Mouse (Mus musculus) megakaryocyte-erythroid progenitor cell, adult 5-6 weeks (primary cell): ENCODE measurements around the gene Slc9a5. TPM values are rescaled to one million over a fixed set of nuclear protein-coding genes. Genes with fewer than 3 reads are reported as not detected.

ENCODE experiments used
- ATAC-seq: replicated peaks from 2 replicates; pipeline ENCODE4 v1.8.0; 2016; ENCODE audit warnings: mild to moderate bottlenecking, inconsistent platforms; ENCODE audit not compliant: severe bottlenecking, poor library complexity, low FRiP score, low TSS enrichment
- total RNA-seq, 2 experiments: library from RNA; stranded (forward) in 1 of 2; stranded (reverse) in 1 of 2; fragments of 200-1000, 215-1000 nt in 1 of 2; fragments of >200 nt in 1 of 2; fragmentation: Nextera tagmentation in 1 of 2; gene quantifications; 2 replicates each; pipeline ENCODE4 v1.2.3; 2014 to 2017

The Slc9a5 gene
- total RNA-seq (2014; fragmentation: Nextera tagmentation), result 0.22 TPM in 1 of 2 replicates, not detected in the other
- total RNA-seq (2017), result 0.04 TPM in 1 of 2 replicates, not detected in the other

- no peak for ATAC-seq
Measured at GRCm38 (mm10) chr8:105348450-105349095, at the start of gene Slc9a5. Slc9a5 (plus strand) TSS chr8:105348843.

GRCm38 (mm10) chr8:105299962-105300361 lies 48.7 kb upstream of the Slc9a5 start:
- peak; percentile 74 for ATAC-seq

DNA sequence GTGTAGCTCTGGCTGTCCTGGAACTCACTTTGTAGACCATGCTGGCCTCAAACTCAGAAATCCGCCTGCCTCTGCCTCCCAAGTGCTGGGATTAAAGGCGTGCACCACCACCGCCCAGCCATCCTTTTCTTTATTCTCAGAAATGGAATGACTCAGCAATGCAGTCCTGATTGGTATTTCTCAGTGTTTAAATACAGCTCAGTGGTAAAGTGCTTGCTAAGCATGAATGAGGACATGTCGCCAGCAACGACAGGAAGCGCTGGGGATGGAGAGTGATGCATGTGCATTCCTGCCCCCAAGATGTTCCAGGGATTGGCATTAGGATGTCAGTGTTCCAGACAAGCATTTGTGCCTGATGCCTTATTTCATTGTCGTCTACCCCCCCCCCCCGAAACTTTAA lies 45.2 kb upstream of the Slc9a5 start:
- ATAC-seq, result no peak

DNA sequence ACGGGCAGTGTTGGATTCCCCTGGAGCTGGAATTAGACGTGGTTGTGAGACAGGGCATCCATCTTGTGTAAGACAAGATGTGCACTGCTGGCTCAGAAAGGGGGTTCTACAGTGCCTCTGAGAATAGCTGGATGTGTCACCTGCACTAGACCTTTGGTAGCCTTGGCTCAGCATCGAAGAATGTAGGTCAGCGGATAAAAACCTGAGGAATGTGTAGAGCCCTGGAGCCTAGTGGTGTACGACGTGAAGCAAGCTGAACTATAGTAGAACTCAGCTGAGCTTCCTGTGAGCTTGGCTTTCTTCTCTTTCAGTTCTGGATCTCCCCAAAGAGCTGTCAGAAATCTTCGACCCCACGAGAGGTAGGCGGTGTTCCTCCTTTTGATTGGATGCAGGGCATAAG lies 44.8 kb upstream of the Slc9a5 start:
- ATAC-seq, result no peak

DNA sequence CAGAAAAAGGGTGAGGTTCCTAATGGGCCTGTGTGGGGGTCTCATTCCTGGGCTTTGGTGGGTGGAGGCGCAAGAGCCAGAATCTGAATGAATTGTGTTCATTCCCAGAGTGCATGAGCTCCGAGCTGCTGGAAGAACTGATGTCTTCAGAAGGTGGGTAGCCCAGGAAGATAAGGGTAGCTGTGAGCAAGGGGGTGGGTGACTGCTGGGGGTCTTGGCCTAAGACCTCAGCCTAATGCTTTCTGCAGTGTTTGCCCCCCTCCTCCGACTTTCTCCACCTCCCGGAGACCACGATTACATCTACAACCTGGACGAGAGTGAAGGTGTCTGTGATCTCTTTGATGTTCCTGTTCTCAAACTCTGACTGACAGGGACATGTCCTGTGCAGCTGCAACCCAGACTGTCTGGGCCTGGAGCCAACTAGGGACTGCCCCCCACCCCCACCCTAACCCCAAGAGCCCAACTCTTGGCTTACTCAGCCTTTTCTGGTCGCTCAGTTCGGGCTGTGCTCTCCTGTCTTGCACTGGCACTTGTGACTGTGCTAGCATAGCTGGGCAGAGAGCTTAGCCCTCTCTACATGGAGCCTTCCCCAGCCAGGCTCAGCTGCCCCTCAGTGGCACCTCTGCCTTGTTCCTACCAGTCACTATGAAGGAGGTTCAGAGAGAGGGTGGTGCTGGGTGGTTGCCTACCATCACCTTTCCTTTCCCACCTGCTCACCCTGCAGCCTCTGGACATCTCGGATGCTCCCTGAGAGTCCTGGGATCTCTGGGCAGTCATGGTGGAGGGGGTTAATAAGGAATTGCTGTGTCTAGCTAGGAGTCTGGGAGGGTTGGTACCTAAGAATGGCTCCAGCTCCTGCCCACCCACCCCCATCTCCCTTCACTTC lies 44.1 kb upstream of the Slc9a5 start:
- peak; percentile 25 for ATAC-seq

DNA sequence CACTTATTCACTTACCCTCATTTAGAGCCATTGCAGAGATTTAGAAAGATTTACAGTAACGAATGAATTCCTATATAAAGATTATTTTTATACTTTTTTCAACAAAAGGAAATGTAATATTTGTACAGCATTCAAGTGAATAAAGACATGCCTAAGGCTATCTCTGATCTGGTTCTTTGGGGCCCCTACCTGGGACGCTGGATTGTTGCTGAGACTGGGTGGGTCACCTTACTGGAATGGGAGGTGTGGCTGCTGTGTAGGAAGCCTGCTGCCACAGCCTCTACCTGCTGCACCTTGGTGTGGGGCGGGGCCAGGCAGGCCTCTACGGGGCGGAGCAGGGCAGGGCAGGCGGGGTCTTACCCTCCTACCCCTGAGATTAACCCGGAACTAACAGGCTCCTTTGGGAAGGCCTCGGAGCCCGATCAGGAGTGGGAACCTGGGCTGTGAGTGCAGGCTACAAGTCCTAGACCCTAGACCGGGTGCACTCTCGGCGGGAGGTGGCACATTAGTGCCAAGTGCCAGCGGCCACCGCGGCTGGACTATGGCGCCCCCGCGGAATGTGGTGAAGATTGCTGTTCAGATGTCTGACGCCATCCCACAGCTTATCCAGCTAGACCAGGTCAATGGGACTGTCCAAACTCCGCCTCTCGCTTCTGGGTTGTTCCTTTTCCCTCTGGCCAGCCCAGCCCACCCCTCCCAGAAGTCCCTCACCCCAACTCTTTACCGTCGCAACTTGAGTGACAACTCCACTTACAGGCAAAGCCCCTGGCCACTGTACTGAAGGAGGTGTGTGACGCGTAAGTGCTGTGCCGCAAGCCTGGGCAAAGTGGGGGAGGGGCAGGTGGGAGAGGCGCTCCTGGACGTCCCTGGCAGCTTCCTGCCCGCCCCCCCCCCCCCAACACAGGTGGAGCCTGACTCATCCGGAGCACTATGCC lies 43.2 kb upstream of the Slc9a5 start, which contains the start of gene Elmo3:
Gene Elmo3 (plus strand): TSS at position 391 of the 935 bp plus-strand sequence.
- ATAC-seq, result peak; percentile 44

- ATAC-seq, result no peak
Measured at GRCm38 (mm10) chr8:105306146-105306691, 42.4 kb upstream of the Slc9a5 start.

DNA sequence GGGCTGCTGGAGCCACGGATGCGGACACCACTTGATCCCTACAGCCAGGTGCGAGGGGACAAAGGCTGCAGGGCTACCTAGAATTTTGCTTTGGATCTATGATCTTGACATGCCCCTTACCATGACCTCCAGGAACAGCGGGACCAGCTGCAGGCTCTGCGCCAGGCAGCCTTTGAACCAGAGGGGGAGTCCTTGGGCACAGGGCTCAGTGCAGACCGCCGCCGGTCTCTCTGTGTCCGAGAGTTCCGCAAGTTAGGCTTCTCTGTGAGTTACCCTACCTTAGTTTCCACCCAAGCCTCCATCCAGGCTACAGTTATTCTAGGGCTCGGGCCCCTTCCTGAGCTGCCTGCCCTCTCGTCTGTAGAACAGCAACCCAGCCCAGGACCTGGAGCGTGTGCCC lies 41.0 kb upstream of the Slc9a5 start:
- no peak for ATAC-seq

- ATAC-seq, result no peak
Measured at GRCm38 (mm10) chr8:105308428-105308827, 40.2 kb upstream of the Slc9a5 start.

- ATAC-seq, result no peak
Measured at GRCm38 (mm10) chr8:105309142-105309847, 39.3 kb upstream of the Slc9a5 start.

DNA sequence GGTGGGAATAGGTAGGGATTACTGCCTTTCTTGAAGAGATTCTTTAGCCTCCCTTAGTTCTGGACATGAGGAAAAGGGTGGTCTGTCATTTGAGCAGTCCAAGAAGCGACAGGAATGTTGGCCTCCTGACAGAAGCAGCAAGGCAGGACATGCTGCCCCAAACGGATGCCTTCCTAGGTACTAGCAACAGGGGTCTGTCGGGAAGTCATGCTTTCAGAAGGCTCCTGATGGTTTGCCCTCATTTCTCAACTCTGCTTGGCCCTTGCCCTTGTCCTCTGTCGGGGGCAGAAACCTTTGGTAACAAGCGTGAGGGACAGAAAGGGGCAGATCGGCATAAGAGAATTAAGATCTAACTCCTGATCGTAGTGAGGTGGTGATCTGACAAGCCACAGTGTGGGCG lies 38.5 kb upstream of the Slc9a5 start:
- no peak for ATAC-seq

DNA sequence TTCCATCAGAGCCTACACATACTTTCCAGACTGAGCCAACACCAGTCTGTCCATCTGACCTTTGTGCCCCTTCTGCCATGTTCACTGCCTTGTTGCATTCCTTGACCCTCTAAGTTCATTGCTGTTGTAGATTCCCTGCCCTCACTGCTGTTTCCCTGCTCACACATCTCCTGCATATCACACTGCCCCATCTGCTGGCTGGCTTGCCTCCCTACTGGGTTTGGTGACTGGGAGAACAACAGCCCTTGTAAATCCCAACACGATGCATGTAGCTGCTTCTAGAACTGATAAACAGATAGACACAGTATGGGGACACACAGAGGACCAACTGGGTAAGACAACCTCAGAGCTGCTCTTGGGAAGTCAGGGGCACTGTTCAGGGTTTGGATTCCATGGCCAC lies 36.9 kb upstream of the Slc9a5 start:
- ATAC-seq, result peak; percentile 69

DNA sequence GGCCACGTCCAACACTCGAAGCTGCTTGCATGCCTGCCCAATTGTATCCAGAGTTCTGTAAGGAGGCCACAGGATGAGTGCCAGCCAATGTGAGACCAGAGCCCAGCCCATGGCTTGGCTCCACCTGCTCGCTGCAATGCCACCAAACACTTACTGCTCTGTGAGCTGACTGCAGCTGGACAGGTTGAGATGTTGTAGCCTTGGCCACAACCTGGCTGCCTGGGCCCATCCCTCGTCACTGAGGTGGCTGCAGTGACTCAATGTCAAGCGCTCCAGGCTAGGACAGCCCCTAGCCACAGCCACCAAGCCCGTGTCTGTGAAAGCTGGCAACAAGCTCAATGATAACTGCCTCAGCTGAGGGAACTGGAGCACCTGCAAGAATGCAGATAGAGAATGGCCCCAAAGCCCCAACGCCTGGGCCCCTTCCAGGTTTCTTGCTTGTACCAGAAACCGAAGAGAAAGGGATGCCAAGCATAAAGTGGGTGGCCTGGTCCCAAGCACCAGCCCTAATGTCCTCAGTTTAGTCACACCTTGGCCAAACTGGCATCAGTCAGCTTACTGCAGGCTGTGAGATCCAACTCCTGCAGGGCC lies 35.7 kb upstream of the Slc9a5 start:
- ATAC-seq, result peak; percentile 77

DNA sequence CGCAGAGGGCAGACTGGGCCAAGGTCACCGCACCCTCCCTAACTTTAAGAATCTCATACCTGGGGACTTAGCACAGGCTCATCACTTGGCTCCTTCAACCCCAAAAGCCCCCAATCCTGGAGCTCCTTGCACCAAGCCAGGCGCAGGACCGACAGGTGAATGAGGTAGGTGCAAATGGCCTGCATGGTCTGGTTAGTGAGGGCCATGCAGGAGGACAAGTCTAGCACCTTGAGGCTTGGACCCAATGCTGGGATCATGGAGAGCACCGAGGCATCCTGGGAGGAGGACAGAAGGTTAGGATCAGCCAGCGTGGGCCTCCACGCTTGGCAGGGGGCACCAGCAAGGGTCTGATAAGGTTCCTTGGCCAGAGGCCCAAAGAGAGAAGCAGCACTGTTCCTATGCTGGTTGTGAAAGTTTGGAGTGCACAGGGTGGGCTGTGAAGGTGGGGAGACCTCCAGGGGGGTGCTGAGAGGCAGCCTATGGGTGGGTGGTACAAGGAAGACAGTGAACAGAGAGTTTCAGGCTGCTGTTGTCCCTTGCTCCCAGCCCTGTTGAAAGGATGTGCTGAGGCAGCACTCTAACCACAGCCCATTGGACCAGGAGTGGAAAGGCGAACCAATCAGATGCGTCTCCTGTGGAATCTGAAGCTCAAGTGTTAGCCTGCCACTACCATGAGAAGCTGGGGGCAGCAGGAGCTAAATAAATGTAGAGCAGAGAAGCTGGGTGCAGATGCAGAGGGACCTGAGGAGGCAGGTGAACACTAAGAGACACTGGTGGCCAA lies 34.8 kb upstream of the Slc9a5 start:
- ATAC-seq, result peak; percentile 15; the same call in 1 of the 2 replicates

DNA sequence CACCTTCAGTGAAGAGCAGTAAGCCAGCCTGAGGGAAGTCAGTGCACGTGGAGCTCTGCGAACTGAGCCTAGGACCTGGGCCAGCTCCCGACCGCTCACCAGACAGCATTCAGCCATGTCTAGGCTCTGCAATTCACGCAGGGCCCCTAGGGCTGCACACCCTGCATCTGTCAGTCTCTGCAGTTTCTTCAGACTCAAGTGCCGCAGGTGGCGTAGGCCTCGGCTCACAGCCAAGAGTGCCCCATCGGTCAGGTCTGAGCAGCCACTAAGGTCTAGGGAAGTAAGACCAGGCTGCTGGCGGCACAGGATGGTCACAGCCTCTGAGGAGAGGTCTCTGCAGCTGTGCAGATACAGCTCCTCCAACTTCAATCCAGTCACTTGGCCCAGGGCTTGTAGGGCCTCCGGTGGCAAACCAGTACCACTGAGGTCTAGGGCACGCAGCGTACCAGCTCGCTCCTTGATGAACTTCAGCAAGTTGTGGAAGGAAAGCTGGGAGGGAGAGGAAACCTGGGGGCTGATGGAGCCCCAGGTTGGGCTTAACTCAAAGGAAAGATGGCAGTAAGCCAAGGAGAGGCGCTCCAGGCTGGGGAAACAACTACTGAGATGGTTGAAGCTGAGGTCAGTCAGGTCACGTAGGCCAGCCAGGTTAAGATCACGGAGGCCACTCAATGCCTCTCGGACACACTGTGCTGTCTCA lies 33.4 kb upstream of the Slc9a5 start:
- ATAC-seq, result no peak

GRCm38 (mm10) chr8:105317941-105318340 lies 30.7 kb upstream of the Slc9a5 start:
- ATAC-seq, result no peak

- ATAC-seq, result no peak
Measured at GRCm38 (mm10) chr8:105318662-105319190, 29.9 kb upstream of the Slc9a5 start.
